Mouse (Mus musculus) left cerebral cortex, postnatal 10 days (tissue): ENCODE measurements at regions not wholly inside any gene's neighbourhood (a gene's known extent, or its start where the extent isn't known, plus 50 kb on each side); places are given as distances from the start of the nearest gene placed in this dataset.
A peak's percentile ranks its signal among the peaks of the same experiment; 100 is the strongest.

Source experiments
- DNase-seq, 2 experiments: peaks; one replicate each; pipeline ENCODE4 v3.0.0; 2021 to 2022; ENCODE audit warnings: low spot score in 2 of 2, mixed read lengths in 1 of 2; ENCODE audit errors: extremely low spot score in 1 of 2
- intact Hi-C: fragments of 180-260 bp; cut with DNase I; formaldehyde crosslinking; loops from one replicate; pipeline ENCODE4 v1.15.1; 2025

DNA sequence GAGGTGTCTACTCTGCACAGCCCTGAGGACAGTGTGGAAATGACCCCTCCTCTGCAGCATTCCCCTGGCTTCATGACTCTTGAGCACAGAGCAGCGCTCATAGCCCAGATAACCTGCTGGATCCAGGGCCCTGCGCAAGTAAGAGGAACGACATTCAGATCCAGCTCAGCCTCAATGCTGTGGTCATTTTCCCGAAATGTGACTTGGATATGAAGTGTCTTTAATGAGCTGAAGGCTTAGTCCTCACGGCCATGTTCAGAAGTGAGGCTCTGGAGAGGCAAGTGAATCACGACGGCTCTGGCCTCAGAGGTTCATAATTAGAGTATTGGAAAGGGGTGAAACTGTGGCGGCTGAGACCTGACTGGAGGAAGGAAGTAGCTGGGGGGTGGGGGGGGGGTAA, 200.6 kb upstream of the Vstm2b start:
- intact Hi-C loops, result no loop called here
- no peak for DNase-seq

DNA sequence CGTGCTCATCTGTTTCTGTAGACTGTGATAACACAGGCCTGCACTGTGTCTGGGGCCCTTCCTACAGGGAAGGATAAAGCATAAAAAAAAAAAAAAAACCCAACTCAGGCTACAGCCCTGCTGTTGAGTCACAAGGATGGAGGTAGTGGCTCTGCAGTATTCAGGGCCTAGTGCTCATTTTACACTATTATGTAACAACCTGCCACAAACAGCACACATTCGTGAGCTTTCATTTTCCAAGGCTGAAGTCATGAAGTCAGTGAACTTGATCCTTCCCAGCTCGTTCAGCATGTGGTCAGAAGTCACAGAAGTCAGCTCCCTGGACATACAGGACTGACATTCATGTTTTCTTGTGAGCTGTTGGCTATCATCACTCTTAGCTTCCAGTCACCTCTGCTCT, 199.8 kb upstream of the Vstm2b start:
- DNase-seq, result no peak
- intact Hi-C loops, result no loop called here

DNA sequence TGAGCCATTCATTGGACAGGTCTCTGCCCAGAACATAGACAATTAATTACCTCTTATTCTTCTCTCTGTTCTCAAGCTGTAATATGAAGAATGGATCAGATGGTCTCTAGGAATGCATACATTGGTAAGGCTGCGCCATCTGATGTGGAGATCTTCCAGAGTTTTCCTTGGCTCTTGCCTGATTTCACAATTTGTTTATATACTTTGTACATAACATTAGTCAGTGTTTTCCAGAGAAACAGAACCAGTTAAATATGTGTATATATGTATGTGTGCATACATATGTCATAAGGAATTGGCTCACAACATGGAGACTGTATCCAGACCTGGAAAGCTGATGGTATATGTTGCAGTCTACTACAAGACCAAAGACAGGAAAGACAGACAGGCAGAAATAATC, 198.5 kb upstream of the Vstm2b start:
- intact Hi-C loops, result no loop called here
- no peak for DNase-seq

DNA sequence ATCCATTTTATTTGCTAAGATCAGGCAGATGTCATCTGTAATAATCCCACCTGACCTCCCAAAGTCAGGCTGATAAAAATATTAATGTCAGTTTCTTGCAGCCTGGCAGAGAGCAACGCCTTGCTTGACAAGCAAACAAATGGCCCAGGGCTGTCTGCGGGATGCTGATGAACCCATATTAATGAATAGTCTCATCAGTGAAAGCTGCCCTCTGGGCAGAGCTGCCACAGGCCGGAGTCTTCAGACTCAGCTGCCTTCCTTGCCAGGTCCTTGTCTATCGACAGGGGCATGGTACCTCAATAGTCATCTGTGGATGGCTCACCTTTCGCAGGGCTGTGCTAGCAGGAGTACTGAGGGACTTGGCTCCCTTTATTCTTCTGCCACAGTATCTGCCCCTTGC, 197.5 kb upstream of the Vstm2b start:
- intact Hi-C loops, result no loop called here
- DNase-seq, result no peak

DNA sequence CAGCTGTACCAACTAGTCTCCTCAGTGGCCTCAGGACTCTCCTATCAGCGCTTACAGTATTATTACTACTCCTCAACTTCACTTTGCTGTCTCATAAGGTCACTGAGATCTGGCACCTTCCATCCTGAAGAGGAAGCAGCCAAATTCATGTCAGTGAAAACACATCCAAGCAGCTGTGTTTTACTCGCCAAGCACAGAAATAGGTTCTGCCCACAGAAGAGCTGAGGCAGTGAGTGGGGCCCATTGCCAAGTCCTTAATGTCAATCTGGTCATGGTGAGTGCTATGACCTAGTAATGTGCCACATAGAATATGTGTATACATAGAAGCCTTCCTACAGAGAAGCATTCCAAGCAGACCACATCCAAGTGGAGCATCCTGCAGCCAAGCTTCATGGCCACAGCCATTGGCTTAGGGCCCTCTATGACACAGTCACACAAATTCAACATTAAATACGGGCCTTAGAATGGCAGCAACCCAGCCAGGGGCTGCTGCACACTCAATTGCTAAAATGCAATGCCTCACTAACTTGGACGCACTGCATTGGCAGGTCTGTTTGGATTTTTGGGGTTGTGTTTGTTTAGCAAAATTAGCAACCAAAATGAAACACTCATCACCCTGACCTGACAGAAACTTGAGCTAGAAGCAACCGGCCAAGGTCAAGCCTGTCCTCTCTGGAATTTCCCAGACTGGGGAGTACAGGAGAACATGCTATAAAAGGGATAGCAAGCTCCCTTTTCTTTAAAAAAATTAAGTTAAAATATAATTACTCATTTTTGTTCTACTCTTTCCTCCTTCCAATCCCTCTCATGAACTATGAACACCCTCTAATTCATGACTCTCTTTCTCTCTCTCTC, 195.7 kb upstream of the Vstm2b start:
- intact Hi-C loops, result no loop called here
- DNase-seq, result peak; percentile 2 to 31

DNA sequence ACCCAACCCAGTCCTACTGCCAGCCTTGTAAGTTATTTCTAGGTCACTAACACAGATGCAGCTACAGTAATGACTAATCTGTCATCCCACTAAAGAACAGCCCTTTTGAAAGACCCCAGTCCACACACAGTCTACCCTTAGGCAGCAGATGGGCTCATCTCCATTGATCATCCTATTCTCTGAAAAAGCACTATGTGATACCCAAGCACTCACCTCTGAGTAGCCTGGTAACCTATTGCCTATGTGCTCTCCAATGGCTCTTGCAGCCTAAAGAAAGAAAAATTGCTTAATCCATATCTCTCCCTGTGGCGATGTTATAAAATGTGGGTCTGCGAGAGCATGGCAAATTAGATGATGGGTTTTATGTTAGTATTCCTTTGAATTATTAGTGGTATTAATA, 189.9 kb upstream of the Vstm2b start:
- intact Hi-C loops, result no loop called here
- DNase-seq, result no peak

DNA sequence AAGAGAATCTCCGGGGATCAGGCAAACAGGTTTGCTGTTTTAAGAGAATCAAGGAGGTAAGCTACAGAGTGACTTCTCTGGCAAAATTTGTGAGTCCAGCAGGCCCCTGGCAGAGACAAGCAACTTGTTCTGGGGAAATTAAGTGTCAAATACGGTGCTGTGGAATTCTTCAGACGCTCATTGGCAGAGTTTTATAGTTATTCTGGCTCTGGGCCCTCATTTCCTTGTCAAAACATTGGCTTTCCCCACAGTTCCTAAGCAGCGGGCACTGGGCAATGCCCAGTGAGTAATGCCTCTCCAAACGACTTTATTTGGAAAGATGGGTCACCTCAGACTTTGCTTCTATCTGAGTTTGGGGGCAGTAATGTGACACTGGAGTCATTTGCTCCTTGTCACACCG, 180.1 kb upstream of the Vstm2b start:
- intact Hi-C loops, result no loop called here
- no peak for DNase-seq

DNA sequence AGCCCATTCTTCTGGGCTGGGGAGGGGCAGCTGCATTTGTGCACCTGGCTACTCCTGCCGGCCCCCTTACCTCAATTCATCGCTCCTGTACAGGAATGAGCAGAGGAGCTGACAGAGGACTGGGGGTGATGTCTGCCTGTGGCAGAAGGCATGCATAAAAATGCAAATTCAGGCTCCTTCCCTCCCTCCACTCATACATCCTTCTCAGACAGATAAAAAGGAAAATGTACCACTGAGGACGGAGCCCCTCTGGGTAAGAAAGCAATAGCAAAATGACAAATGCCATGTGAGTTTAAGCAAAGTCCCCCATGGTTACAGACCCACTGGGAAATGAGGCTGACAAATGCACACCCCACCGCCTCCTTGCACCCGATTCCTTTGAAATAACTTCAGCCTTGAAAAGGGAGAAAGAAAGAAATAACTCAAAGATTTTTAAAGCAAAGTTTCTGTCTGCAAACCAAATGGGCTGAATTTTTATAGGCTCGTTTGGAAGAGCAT, 161.1 kb upstream of the Vstm2b start:
- DNase-seq, result no peak
- intact Hi-C loops, result no loop called here

DNA sequence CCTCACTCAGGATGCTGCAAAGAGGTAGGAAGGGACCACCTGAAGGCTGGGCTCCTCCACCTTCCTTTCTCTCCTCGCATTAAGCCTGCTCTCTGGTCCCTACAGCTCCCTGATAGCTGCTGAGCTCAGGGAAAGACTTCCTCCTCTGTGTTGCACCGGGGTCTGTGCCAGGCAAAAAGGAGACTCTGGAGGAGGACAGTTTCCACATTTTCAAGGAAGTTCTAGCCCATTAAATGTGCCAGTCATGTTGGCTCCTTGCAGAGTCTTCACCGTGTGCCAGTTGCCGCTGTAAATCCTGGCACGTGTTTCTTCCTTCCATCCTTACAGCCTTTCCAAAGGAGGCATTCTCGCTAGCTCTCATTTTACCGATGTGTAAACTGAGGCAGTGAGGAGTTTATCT, 160.6 kb upstream of the Vstm2b start:
- DNase-seq, result peak; percentile 20 to 23
- intact Hi-C loops, result no loop called here

DNA sequence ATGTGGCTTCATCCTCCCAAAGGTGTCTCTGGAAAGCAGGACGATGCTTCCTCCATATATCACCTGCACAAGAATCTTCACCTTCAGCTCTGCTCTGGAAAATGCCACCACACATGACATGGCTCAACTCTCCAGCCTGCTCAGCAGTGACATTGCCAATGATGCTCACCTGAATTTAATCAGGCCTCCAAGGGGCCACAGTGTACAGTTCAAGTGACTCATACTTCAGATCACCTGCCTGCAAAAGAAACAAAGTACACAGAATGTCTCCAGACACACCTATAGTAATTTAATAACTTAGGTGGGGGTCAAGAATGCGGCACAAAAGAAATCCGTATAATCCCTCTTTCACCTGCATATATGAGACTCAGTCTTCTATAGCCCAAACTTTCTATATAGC, 160.0 kb upstream of the Vstm2b start:
- intact Hi-C loops, result no loop called here
- no peak for DNase-seq

DNA sequence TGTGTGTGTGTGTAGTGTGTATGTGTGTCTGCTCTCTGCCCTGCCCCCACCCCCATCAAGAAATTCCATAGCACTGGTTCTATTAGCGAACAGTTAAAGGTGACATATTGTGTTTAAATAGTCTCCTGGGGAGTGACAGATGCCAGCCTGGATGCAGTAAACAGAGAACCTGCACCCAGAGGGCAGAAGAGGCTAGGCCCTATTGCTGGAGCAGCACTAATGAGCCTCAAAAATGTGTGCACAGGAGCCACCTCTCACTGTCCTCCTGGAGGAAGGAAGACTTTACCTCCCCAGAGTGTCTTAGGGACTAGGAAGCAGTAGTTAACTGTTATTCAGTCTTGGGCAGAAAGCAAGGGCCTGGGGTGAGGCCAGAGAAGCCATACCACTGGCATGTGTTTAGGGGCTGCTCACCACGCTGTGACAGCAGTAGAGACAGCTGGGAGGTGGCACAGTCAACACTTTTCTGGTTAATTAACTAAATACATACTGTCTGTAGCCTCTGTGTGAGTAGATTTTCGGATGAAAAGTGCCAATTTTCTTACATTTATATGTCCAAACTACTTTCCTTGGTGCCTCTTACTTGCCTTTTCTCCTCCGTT, 155.5 kb upstream of the Vstm2b start:
- DNase-seq, result no peak
- intact Hi-C loops, result no loop called here

DNA sequence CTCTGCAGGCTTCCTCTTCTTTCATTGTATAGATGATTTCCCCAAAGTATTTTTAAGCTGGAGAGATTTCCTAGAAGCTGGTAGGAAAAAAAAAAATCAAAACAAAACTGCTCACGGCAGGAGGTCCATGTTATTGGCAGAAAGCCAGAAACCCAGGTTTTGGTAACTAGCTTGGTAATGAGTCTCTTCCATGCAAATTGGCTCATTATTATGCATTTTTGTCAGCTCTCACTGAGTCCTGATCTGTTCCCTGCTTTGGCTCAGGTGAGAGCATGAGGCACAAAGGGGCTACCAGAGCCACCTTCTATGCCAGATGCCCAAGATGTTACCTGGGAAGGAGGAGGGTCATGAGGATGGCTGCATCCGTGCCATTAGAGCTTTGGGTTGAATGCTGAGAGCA, 146.3 kb upstream of the Vstm2b start:
- DNase-seq, result no peak
- intact Hi-C loops, result no loop called here

DNA sequence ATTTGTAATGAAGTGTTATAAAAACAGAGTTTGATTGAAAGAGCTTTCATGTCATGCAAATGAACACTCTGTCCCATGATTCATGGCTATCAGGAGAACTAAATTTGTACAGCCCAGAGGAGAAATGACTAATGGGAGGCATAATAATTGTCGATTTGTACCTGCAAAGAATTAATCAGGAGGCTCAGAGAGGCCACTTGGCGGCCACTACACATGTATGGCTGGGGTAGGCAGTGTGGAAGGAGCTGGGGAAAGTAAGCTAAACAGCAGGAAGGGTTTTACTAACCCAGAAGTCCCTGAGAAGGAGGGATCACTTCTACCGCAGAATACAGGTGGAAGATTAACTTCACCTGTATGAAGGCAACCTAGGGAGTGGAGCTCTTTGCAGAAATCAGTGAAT, 145.9 kb upstream of the Vstm2b start:
- intact Hi-C loops, result no loop called here
- DNase-seq, result no peak

DNA sequence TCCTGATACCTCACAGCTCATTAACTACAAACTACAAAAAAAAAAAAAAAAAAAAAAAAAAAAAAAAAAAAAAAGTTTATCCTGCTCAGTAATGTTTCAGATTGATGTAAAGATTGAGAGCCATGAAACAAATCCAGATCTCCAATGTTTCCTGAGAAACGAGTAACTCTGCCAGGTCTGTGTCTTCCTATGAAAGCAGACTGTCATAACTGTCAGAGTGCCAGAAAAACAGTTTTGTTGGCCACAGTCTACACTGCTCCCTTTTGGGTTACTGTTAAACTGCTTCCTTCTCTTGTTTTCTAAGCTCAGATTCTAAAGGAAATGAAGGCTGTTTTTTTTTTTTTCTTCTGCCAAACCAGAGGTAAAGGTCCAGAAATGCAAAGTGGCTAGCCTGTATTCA, 144.6 kb upstream of the Vstm2b start:
- intact Hi-C loops, result no loop called here
- DNase-seq, result no peak

DNA sequence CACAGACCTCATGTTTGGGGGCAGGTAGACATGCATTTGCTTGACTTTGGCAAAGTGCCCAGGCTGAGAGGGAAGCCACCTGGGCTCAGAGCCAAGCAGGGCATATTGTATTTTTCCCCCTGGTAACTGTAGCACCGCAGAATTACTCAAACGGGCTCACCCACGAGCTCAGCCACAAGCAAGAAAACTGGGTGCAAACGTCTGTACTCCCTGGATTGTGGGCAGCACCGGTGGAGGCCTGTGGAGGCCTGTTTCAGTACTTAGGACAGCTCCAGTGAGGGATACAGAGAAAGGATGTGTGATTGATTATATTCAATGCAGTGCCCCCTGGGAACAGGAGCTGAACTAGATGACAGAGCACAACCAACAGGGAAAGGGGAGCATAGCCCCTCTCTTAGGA, 135.6 kb upstream of the Vstm2b start:
- intact Hi-C loops, result no loop called here
- peak; percentile 8 to 56 for DNase-seq

DNA sequence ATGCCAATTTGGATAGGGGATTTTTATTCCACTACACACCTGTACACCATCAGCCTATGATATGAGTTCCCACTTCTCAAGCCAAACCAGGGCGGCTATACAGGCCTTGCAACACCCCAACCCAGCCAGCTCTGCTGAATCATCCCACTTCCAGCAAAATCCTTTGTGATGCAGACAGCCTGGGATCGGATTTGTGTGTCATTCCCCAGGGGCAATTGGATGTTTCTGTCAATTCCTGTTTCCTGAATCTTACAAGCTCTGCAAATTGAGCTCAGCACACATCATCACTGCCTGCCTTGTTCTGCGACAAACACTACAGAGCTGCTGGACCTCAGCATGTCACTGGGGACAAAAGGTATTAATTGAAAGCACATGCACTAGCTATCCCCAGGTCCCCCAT, 132.0 kb upstream of the Vstm2b start:
- DNase-seq, result no peak
- intact Hi-C loops, result no loop called here

DNA sequence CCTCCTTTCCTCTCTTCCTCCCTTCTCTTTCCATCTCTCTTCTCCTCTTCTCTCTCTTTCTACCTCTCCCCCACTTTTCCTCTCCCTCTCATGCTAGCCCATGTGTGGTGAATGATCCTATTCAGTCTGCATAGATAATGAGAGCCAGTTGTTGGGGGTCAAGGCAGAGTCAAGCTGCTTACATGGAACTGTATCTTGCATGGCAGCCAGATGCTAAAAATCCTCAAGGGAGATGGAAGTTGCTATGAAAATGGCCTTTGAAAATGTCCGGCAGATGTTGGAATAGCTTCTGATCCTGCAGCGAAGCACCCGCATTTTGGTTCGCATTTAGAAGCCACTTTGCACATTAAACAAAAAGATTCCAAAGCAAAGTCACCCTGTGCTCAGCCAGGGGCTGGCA, 121.9 kb upstream of the Vstm2b start:
- intact Hi-C loops, result no loop called here

DNA sequence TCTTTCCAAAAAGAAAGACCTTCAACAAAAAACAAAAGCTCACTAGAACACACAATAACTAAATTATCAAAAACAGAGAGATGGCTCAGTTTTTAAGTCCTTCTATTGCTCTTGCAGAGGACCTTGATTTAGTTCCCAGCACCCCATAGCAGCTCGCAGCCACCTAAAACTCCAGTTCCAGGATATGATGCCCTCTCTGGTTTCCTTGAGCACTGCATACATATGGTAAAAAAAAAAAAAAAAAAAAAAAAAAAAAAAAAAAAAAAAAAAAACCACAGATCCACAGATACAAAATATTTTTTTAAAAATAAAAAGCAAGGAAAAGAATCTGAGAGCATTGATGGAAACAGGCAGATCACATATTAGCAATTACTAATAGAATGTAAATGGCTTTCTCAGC, 113.2 kb upstream of the Vstm2b start:
- no peak for DNase-seq
- intact Hi-C loops, result no loop called here

More for the DNA sequence above, 121.9 kb upstream of the Vstm2b start:
- no peak for DNase-seq

DNA sequence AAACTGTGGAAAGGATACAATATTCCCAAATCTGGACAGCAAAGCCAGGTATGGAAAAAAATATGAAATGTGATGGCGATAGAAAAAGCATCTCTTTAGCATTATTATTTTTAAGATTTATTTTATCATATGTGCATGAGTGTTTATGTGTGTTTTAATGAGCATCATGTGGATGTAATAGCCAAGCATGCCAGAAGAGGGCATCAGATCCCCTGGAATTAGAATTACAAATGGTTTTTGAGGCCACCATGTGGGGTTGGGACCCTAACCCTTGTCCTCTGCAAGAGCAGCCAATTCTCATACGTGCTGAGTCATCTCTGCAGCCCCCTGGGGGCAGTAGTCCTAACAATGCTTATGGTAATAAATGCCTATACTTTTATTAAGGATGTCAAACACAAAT, 111.4 kb upstream of the Vstm2b start:
- no peak for DNase-seq
- intact Hi-C loops, result no loop called here

DNA sequence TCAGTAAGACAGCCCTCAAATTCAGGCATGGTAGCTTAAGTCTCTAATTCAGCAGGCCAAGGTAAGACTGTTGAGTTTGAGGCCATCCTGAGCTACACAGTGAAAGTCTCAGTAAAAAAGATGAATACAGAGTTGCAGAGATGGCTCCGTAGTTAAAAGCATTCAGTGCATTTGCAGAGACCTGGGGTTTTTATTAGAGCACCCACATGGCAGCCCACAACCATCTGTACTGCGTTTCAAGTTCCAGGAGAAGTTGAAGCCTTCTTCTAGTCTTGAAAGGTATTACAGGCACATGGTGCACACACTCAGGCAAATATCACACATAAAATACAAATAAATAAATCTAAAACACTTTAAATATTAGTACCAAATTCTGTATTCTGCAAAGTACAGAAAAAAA, 109.6 kb upstream of the Vstm2b start:
- intact Hi-C loops, result no loop called here
- DNase-seq, result no peak
